Mouse (Mus musculus) midbrain, embryonic 12.5 days (tissue): ENCODE data around the gene Vav3. TPM values are rescaled to one million over a fixed set of nuclear protein-coding genes. Genes with fewer than 3 reads are reported as not detected.

Source experiments
- ATAC-seq: fragments of 200-750 bp; cut with Nextera tagmentation; 2 replicates; pipeline ENCODE4 v1.8.0; 2017; ENCODE audit warnings: low read depth, moderate TSS enrichment, moderate library complexity; ENCODE audit not compliant: low FRiP score
- H3K27ac ChIP-seq: fragments of 300-500 bp; sonication (generic); replicated peaks from 2 replicates; pipeline ENCODE4 v1.5.1; 2016; ENCODE audit warnings: mild to moderate bottlenecking
- H3K27me3 ChIP-seq: fragments of 300-500 bp; sonication (generic); 2 replicates; pipeline ENCODE4 v1.6.1; 2016; ENCODE audit warnings: mild to moderate bottlenecking
- H3K36me3 ChIP-seq: fragments of 300-500 bp; sonication (generic); 2 replicates; pipeline ENCODE4 v1.6.1; 2016
- H3K4me1 ChIP-seq: fragments of 300-500 bp; sonication (generic); 2 replicates; pipeline ENCODE4 v1.6.1; 2016
- H3K4me2 ChIP-seq: fragments of 300-500 bp; sonication (generic); replicated peaks from 2 replicates; pipeline ENCODE4 v1.6.1; 2016; ENCODE audit warnings: mild to moderate bottlenecking, moderate library complexity
- H3K4me3 ChIP-seq: fragments of 300-500 bp; sonication (generic); 2 replicates; pipeline ENCODE4 v1.5.1; 2016; ENCODE audit warnings: mild to moderate bottlenecking
- H3K9ac ChIP-seq: fragments of 300-500 bp; sonication (generic); replicated peaks from 2 replicates; pipeline ENCODE4 v1.6.1; 2016; ENCODE audit warnings: mild to moderate bottlenecking, moderate library complexity
- H3K9me3 ChIP-seq: fragments of 300-500 bp; sonication (generic); 2 replicates; pipeline ENCODE4 v1.6.1; 2016; ENCODE audit warnings: mild to moderate bottlenecking
- WGBS: fragments of 180-500 bp; shearing (Covaris S2); methylation state at CpG from one replicate; pipeline ENCODE4 v1.1.7; 2016; 5-methylcytosine and 5-hydroxymethylcytosine counted together
- polyA plus RNA-seq: library from polyadenylated mRNA; unstranded; fragments of >200 nt; fragmentation: Nextera tagmentation; extraction: Ambion mirVana; gene quantifications from 2 replicates; pipeline ENCODE4 v1.2.1, GENCODE M21; 2016

The Vav3 gene
- polyA plus RNA-seq, 1 experiment from 2014 or later: 27.4 TPM

DNA sequence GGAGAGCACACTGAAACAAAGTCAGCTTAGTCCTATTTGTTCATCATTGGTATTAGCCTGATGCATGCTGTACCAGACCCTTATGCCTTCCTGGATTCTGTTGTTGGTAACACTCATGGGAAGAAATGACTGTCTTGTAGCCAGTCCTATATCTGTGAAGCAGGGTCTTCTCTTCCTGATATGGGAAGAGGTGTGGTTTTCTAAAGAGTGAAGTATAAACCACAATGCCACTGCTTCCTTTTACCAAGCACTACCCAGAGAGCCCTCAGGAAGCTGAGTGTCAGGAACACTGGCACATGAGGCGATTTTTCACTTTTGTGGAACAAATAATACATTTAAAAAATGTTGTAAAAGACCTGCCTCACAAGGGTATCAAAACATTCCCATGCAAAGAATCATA is 231.0 kb downstream of the Vav3 start:
- no peaks in the 10 kb centered on the region for H3K9me3 ChIP-seq
- H3K4me3 ChIP-seq: no peak overlapping the region
- H3K4me2 ChIP-seq: no peak overlapping the region
- H3K4me1 ChIP-seq: peaks cover 4% of the 10 kb centered on the region; the same call in 1 of the 2 replicates
- H3K9ac ChIP-seq: no peak overlapping the region
- no peaks in the 10 kb centered on the region for H3K36me3 ChIP-seq
- 80% methylated on average over 1 of the region's 1 CpGs for WGBS
- ATAC-seq: no peak
- H3K27me3 ChIP-seq: no peaks in the 10 kb centered on the region
- H3K27ac ChIP-seq: no peak overlapping the region

GRCm38 (mm10) chr3:109572871-109573270 is 232.4 kb downstream of the Vav3 start:
- WGBS: 70% methylated on average over 3 of the region's 3 CpGs
- no peak overlapping the region for H3K27ac ChIP-seq
- peaks cover 4% of the 10 kb centered on the region; the same call in 1 of the 2 replicates for H3K4me1 ChIP-seq
- H3K9me3 ChIP-seq: no peaks in the 10 kb centered on the region
- H3K4me2 ChIP-seq: no peak overlapping the region
- no peaks in the 10 kb centered on the region for H3K36me3 ChIP-seq
- ATAC-seq: no peak
- H3K9ac ChIP-seq: no peak overlapping the region
- H3K4me3 ChIP-seq: no peak overlapping the region
- H3K27me3 ChIP-seq: no peaks in the 10 kb centered on the region

- H3K27ac ChIP-seq: no peak overlapping the region
- ATAC-seq: no peak
- H3K9ac ChIP-seq: no peak overlapping the region
- H3K4me1 ChIP-seq: peaks cover 2% of the 10 kb centered on the region; the same call in 1 of the 2 replicates
- no peak overlapping the region for H3K4me3 ChIP-seq
- no peaks in the 10 kb centered on the region for H3K36me3 ChIP-seq
- 73% methylated on average over 10 of the region's 10 CpGs for WGBS
- no peak overlapping the region for H3K4me2 ChIP-seq
- no peaks in the 10 kb centered on the region for H3K9me3 ChIP-seq
- H3K27me3 ChIP-seq: no peaks in the 10 kb centered on the region
Measured at GRCm38 (mm10) chr3:109573549-109574146, 233.2 kb downstream of the Vav3 start.

DNA sequence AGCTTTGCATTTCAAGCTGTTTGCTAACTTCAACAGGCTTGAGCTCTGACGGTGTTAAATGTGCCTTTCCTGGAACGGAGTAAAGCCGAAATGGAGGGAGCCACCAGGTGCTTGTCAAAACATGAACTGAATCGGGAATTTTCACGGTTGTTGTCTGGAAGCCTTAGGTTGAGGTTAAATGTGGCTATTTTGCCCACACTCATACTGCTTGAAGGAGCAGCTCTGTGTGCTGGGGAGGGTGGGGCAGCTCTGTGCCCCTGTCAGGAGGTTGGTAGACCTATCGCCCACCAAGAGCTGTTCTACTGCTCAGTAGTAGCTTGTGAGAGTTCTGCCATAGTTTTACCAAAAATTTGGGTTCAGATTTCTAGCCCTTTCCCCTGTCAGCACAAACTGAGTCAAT is 233.7 kb downstream of the Vav3 start:
- Histone ChIP-seq H3K4me1 (no peaks in the 10 kb centered on the region), H3K4me2 (no peak overlapping the region), H3K36me3 (no peaks in the 10 kb centered on the region), H3K9ac (no peak overlapping the region), H3K4me3 (no peak overlapping the region), H3K27me3 (no peaks in the 10 kb centered on the region), H3K9me3 (no peaks in the 10 kb centered on the region), H3K27ac (no peak overlapping the region)
- WGBS: 85% methylated on average over 6 of the region's 6 CpGs
- ATAC-seq: no peak

DNA sequence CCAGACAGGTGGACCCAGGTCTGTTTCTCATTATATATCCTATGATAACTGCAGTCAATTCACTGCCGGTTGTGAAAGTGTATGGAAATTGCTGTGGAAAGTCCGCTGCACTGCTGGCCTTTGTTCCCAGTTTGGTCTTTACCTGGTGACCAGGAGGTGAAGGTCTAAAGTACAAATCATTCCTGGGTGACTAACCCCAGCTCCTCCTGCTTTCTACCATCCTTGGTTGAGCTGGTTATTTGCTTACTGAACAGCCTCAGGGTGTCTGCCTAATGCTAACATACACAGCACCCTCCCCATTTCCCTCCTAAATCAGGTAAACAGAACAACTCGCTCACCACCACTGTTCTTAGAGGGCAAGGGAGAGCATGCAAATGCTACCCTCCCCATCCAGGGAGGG is 237.9 kb downstream of the Vav3 start:
- Histone ChIP-seq H3K27ac (no peak overlapping the region), H3K9ac (no peak overlapping the region), H3K36me3 (no peaks in the 10 kb centered on the region), H3K9me3 (no peaks in the 10 kb centered on the region), H3K27me3 (no peaks in the 10 kb centered on the region), H3K4me3 (no peak overlapping the region), H3K4me1 (no peaks in the 10 kb centered on the region), H3K4me2 (no peak overlapping the region)
- ATAC-seq: no peak
- 93% methylated on average over 3 of the region's 3 CpGs for WGBS

DNA sequence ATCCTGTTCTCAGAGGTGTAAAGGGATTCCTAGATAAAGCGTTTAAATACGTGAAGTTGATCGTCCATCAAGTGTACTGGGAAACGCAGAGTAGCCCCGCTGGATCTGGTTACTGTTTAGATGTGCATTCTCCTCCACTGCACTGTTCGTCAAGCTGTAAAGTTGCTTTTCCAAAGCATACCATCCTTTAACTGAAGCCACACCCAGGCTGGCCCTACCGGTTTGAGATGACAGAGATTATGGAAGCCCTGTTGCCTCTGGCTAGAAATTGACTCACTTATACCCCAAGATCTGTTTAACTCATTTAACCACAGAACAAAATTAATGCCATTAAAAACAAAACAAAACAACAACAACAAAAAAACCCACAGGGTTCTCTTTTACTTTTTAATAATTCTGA is 238.5 kb downstream of the Vav3 start:
- Histone ChIP-seq H3K27me3 (no peaks in the 10 kb centered on the region), H3K4me1 (no peaks in the 10 kb centered on the region), H3K9ac (no peak overlapping the region), H3K4me2 (no peak overlapping the region), H3K4me3 (no peak overlapping the region), H3K27ac (no peak overlapping the region), H3K36me3 (no peaks in the 10 kb centered on the region), H3K9me3 (no peaks in the 10 kb centered on the region)
- no peak for ATAC-seq
- WGBS: 88% methylated on average over 7 of the region's 7 CpGs

- Histone ChIP-seq H3K9me3 (no peaks in the 10 kb centered on the region), H3K4me1 (no peaks in the 10 kb centered on the region), H3K9ac (no peak overlapping the region), H3K36me3 (no peaks in the 10 kb centered on the region), H3K4me2 (no peak overlapping the region), H3K4me3 (no peak overlapping the region), H3K27me3 (no peaks in the 10 kb centered on the region), H3K27ac (no peak overlapping the region)
- ATAC-seq: no peak
Measured at GRCm38 (mm10) chr3:109585946-109586345, 245.5 kb downstream of the Vav3 start.

GRCm38 (mm10) chr3:109592970-109593369 is 252.5 kb downstream of the Vav3 start:
- no peak for ATAC-seq
- no peak overlapping the region for H3K4me2 ChIP-seq
- no peaks in the 10 kb centered on the region for H3K36me3 ChIP-seq
- H3K4me1 ChIP-seq: no peaks in the 10 kb centered on the region
- no peaks in the 10 kb centered on the region for H3K27me3 ChIP-seq
- no peak overlapping the region for H3K27ac ChIP-seq
- no peaks in the 10 kb centered on the region for H3K9me3 ChIP-seq
- 77% methylated on average over 6 of the region's 6 CpGs for WGBS
- H3K9ac ChIP-seq: no peak overlapping the region
- H3K4me3 ChIP-seq: no peak overlapping the region

GRCm38 (mm10) chr3:109596084-109596483 is 255.6 kb downstream of the Vav3 start:
- no peak overlapping the region for H3K4me2 ChIP-seq
- H3K36me3 ChIP-seq: no peaks in the 10 kb centered on the region
- no peak overlapping the region for H3K27ac ChIP-seq
- H3K27me3 ChIP-seq: no peaks in the 10 kb centered on the region
- no peaks in the 10 kb centered on the region for H3K4me1 ChIP-seq
- WGBS: 77% methylated on average over 3 of the region's 3 CpGs
- H3K9ac ChIP-seq: no peak overlapping the region
- no peaks in the 10 kb centered on the region for H3K9me3 ChIP-seq
- no peak for ATAC-seq
- H3K4me3 ChIP-seq: no peak overlapping the region

DNA sequence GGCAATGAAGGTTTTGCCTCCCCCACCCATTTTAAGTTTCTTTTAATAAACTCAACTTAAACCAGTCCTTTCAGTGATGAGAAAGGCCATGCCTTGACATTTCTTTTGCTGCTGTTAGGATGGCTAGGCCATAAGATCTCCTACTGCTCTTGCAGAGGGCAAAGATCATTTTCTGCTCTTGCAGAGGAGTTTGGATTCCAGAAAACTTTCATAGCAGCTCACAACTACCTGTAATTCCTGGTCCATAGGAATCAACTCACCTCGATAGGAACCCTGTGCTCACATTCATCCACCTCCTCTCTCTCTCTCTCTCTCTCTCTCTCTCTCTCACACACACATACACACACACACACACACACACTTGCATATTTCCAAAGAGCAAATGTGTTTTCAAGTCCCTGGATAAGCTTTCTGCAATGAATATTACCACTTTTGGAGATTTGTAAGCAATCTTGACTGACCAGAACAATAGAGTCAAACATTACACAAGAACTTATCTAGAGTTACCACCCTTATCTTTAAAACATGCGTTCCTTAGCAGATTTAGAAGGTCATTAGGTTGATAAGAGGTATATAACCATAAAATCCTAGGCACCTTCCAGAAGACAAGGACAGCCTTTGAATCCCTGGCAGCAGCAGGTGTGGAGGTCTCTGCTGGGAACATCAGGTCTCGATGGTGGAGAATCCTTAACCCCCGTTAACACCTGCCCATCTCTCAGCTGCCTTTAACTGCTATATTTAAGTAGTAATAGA is 260.4 kb downstream of the Vav3 start:
- Histone ChIP-seq H3K27me3 (no peaks in the 10 kb centered on the region), H3K4me3 (no peak overlapping the region), H3K4me2 (no peak overlapping the region), H3K9ac (no peak overlapping the region), H3K9me3 (no peaks in the 10 kb centered on the region), H3K27ac (no peak overlapping the region), H3K4me1 (no peaks in the 10 kb centered on the region), H3K36me3 (no peaks in the 10 kb centered on the region)
- no peak for ATAC-seq
- 86% methylated on average over 4 of the region's 4 CpGs for WGBS

- Histone ChIP-seq H3K27me3 (no peaks in the 10 kb centered on the region), H3K36me3 (no peaks in the 10 kb centered on the region), H3K4me2 (no peak overlapping the region), H3K4me1 (no peaks in the 10 kb centered on the region), H3K4me3 (no peak overlapping the region), H3K27ac (no peak overlapping the region), H3K9me3 (no peaks in the 10 kb centered on the region), H3K9ac (no peak overlapping the region)
- no peak for ATAC-seq
- WGBS: 80% methylated on average over 1 of the region's 1 CpGs
Measured at GRCm38 (mm10) chr3:109602753-109603152, 262.3 kb downstream of the Vav3 start.

- ATAC-seq: no peak
- no peaks in the 10 kb centered on the region for H3K4me1 ChIP-seq
- H3K27ac ChIP-seq: no peak overlapping the region
- H3K9ac ChIP-seq: no peak overlapping the region
- no peak overlapping the region for H3K4me3 ChIP-seq
- no peaks in the 10 kb centered on the region for H3K27me3 ChIP-seq
- no peak overlapping the region for H3K4me2 ChIP-seq
- WGBS: 95% methylated on average over 2 of the region's 2 CpGs
- H3K36me3 ChIP-seq: no peaks in the 10 kb centered on the region
- H3K9me3 ChIP-seq: no peaks in the 10 kb centered on the region
Measured at GRCm38 (mm10) chr3:109606121-109606520, 265.7 kb downstream of the Vav3 start.

GRCm38 (mm10) chr3:109621721-109622120 is 281.3 kb downstream of the Vav3 start:
- Histone ChIP-seq H3K27me3 (no peaks in the 10 kb centered on the region), H3K9me3 (no peaks in the 10 kb centered on the region), H3K4me1 (no peaks in the 10 kb centered on the region), H3K4me3 (no peak overlapping the region), H3K4me2 (no peak overlapping the region), H3K36me3 (no peaks in the 10 kb centered on the region), H3K27ac (no peak overlapping the region), H3K9ac (no peak overlapping the region)
- no peak for ATAC-seq
- WGBS: 74% methylated on average over 3 of the region's 3 CpGs
